Comparison of ENCODE assay signal across 8 mouse cellular contexts in the genomic region with DNA sequence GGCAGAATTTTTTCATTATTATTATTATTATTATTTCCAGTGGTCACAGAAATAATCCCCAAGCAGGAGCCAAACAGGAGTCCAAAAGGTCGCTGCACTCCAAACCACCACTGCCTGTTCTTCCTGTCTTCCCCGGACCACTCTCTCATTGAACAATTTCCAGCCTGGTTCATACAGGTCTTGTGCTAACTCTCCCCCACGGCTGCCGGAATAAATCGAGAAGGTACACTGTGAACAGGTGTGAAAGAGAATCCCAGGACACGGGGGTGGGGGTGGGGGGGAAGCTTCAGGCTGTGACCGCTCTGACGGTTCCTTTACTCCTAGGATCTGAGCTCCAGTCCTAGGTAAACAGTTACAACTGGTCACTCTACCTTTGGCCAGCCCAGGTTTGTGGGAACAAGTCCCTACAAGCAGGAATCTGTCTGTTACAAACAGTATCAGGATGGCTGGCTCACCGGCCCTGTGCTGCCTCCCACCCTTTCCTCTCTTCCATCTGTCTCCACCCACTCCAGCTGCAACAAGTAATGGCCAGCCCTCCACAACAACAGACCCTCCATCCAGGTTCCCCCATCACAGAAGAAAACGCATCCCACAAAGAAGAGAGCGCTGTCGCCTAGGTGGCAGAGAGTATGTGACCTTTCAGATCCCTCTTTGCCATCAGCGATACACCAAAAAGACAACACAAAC.
DNase-seq lines count a peak whose midpoint lies in the region; ATAC-seq and TF ChIP-seq lines count a peak whose summit lies in the region.

No protein-coding gene starts in this region.

- WGBS in forebrain, embryonic 11.5 days, result 12% methylated on average over 13 of the region's 13 CpGs
- WGBS in limb, embryonic 10.5 days, result 31% methylated on average over 13 of the region's 13 CpGs
- WGBS in small intestine, adult 2 months, result 74% methylated on average over 13 of the region's 13 CpGs

- TF ChIP-seq CTCF in small intestine, adult 2 months (IDR thresholded peaks at IDR 0.05; ENCODE audit: extremely low read depth, insufficient read length, insufficient replicate concordance, low read depth, low read length), result no peak

- H3K4me1 ChIP-seq in megakaryocyte, embryonic 14.5 days, result peaks cover 92% of the 10 kb centered on the region
- peaks cover 41% of the 10 kb centered on the region for H3K4me1 ChIP-seq in forebrain, embryonic 11.5 days (replicated peaks; ENCODE audit: control insufficient read depth, insufficient read depth, low read length)
- H3K4me1 ChIP-seq in limb, embryonic 10.5 days, result peaks cover 90% of the 10 kb centered on the region
- peaks cover 7% of the 10 kb centered on the region; the same call in 1 of the 2 replicates for H3K4me1 ChIP-seq in small intestine, adult 2 months (ENCODE audit: control insufficient read depth, insufficient read depth, insufficient read length, low read length)

- DNase-seq in forebrain, embryonic 11.5 days (ENCODE audit: low spot score), result no peak
- DNase-seq in limb, embryonic 10.5 days (ENCODE audit: low spot score), result peak; percentile 46
- no peak for DNase-seq in MN1 (ENCODE audit: low spot score)
- no peak for DNase-seq in retina, postnatal 1 day
- DNase-seq in cerebellum, adult 9-10 months, result no peak

- no peaks in the 10 kb centered on the region for H3K9me3 ChIP-seq in megakaryocyte, embryonic 14.5 days
- H3K9me3 ChIP-seq in forebrain, embryonic 11.5 days (ENCODE audit: control insufficient read depth, low read length), result no peaks in the 10 kb centered on the region
- H3K9me3 ChIP-seq in limb, embryonic 10.5 days (replicated peaks), result no peaks in the 10 kb centered on the region

- TF ChIP-seq POLR2A in small intestine, adult 2 months (IDR thresholded peaks at IDR 0.05; ENCODE audit: low read depth, low read length), result no peak

- H3K4me3 ChIP-seq in megakaryocyte, embryonic 14.5 days (replicated peaks), result peak overlapping the region; percentile 28
- no peak overlapping the region for H3K4me3 ChIP-seq in forebrain, embryonic 11.5 days (ENCODE audit: low read depth, low read length)
- H3K4me3 ChIP-seq in limb, embryonic 10.5 days, result 0 out of 2 replicates have a peak overlapping the region, but pooled peaks have one; percentile 8
- no peak overlapping the region for H3K4me3 ChIP-seq in small intestine, adult 2 months (ENCODE audit: low read depth, low read length)

- no peak for ATAC-seq in megakaryocyte, adult 5-6 weeks (ENCODE audit: poor library complexity, severe bottlenecking)
- ATAC-seq in forebrain, embryonic 11.5 days (replicated peaks; ENCODE audit: low FRiP score), result no peak

- peak overlapping the region; percentile 95 for H3K27ac ChIP-seq in forebrain, embryonic 11.5 days (ENCODE audit: low read depth, low read length)
- H3K27ac ChIP-seq in limb, embryonic 10.5 days, result peak overlapping the region; percentile 79
- peak overlapping the region; percentile 35 for H3K27ac ChIP-seq in small intestine, adult 2 months (ENCODE audit: insufficient read depth, low read depth, low read length)

- H3K4me2 ChIP-seq in forebrain, embryonic 11.5 days (ENCODE audit: low read depth, low read length, severe bottlenecking), result peak overlapping the region; percentile 40

- H3K36me3 ChIP-seq in megakaryocyte, embryonic 14.5 days (replicated peaks; ENCODE audit: low read length), result peaks cover 45% of the 10 kb centered on the region
- H3K36me3 ChIP-seq in forebrain, embryonic 11.5 days (ENCODE audit: control insufficient read depth, insufficient read depth, low read length), result no peaks in the 10 kb centered on the region
- peaks cover 18% of the 10 kb centered on the region for H3K36me3 ChIP-seq in limb, embryonic 10.5 days
- no peaks in the 10 kb centered on the region for H3K36me3 ChIP-seq in small intestine, adult 2 months (ENCODE audit: control insufficient read depth, insufficient read depth, low read length)

- no peaks in the 10 kb centered on the region for H3K27me3 ChIP-seq in megakaryocyte, embryonic 14.5 days (replicated peaks)
- H3K27me3 ChIP-seq in forebrain, embryonic 11.5 days (ENCODE audit: control insufficient read depth, insufficient read depth, low read length), result no peaks in the 10 kb centered on the region
- H3K27me3 ChIP-seq in limb, embryonic 10.5 days (ENCODE audit: low read depth, poor library complexity, severe bottlenecking), result no peaks in the 10 kb centered on the region
- no peaks in the 10 kb centered on the region for H3K27me3 ChIP-seq in small intestine, adult 2 months (ENCODE audit: control insufficient read depth, insufficient read depth, low read length)

- peak overlapping the region; percentile 47 for H3K9ac ChIP-seq in forebrain, embryonic 11.5 days (ENCODE audit: low read length)

Comparison
In these comparisons a context has a peak if more than half of its experiments do, and no peak if none do; other contexts are left out.
1. H3K4me3 ChIP-seq: peak in megakaryocyte, embryonic 14.5 days (single experiment) and limb, embryonic 10.5 days (single experiment); none in forebrain, embryonic 11.5 days (single experiment) and small intestine, adult 2 months (single experiment).
2. H3K27ac ChIP-seq: peak in every context shown above with its lines; median percentile 95 in forebrain, embryonic 11.5 days; 79 in limb, embryonic 10.5 days; 35 in small intestine, adult 2 months.